Mouse (Mus musculus): ENCODE measurements around the gene Dgkh. TPM values are rescaled to one million over a fixed set of nuclear protein-coding genes. Genes with fewer than 3 reads are reported as not detected.

The Dgkh gene
- polyA plus RNA-seq, 1 experiment from 2014 or later: 4.0 TPM

DNA sequence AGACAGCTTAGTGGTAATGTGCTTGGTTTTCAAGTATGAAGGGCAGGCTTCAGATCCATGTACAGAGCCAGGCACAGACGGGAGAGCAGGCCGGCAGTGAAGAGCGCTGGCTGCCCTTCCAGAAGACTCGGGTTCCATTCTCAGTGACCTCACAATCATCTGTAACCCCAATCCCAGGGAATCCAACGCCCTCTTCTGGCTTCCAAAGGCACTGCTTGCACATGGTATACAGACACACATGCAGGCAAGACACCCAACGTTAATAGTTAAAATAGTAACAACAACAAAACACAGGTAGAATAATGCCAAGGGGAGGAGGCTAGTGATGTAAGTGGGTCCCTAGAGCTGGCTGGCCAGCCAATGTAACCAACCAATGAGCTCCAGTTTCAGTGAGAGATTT lies 29.2 kb downstream of the Dgkh start:
- ATAC-seq (ENCODE audit: low FRiP score) (no peak), DNase-seq (ENCODE audit: low spot score) (no peak)
- Histone ChIP-seq H3K36me3 (replicated peaks; ENCODE audit: control insufficient read depth, insufficient read depth) (no peaks in the 10 kb centered on the region), H3K4me2 (replicated peaks) (no peak overlapping the region), H3K9me3 (ENCODE audit: control insufficient read depth, low read length) (no peaks in the 10 kb centered on the region), H3K27ac (no peak overlapping the region), H3K27me3 (ENCODE audit: control insufficient read depth, insufficient read depth, low read length) (no peaks in the 10 kb centered on the region), H3K9ac (no peak overlapping the region), H3K4me1 (replicated peaks; ENCODE audit: control insufficient read depth, insufficient read depth, low read length) (peaks cover 9% of the 10 kb centered on the region; the same call in 1 of the 2 replicates), H3K4me3 (replicated peaks; ENCODE audit: low read length) (no peak overlapping the region)
- 86% methylated on average over 6 of the region's 6 CpGs for WGBS

DNA sequence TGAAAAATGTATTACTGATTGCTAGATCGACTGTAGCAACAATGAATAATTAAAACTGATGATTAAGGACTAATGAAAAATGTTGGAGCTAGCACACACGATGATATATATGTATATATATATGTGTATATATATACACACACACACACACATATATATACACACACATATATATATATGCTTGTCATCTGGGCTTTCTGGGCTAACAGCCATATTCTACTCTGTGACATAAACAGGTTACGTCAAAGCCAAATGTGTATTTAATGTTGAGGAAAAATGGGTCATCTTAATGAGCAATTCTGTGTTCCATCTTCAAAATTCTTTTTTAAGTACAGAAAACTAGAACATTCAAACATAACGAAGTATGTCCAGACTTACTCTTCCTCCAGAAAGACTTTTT lies 30.5 kb downstream of the Dgkh start:
- 79% methylated on average over 4 of the region's 4 CpGs for WGBS

DNA sequence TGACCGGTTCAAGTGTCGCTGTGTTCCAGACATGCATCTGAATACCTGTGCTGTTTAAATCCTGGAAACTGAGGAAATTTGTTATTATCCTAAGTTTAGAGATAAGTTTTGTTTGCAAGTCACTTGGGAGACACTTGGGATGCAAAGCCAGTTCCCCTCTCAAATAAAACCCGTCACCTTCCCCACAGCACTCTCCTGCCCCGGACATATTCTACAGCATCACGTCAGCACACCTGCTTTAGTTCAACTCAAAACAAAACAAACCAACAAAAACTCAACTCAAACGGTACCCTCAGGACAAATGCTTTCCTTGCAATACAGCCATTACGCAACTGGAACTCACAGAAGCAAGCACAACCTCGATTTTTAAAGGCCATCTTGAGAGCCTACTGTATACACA lies 31.1 kb downstream of the Dgkh start:
- H3K9ac ChIP-seq: no peak overlapping the region
- no peak for ATAC-seq (ENCODE audit: low FRiP score)
- H3K36me3 ChIP-seq (replicated peaks; ENCODE audit: control insufficient read depth, insufficient read depth): no peaks in the 10 kb centered on the region
- H3K4me1 ChIP-seq (replicated peaks; ENCODE audit: control insufficient read depth, insufficient read depth, low read length): peaks cover 9% of the 10 kb centered on the region; the same call in 1 of the 2 replicates
- no peaks in the 10 kb centered on the region for H3K9me3 ChIP-seq (ENCODE audit: control insufficient read depth, low read length)
- no peak overlapping the region for H3K4me3 ChIP-seq (replicated peaks; ENCODE audit: low read length)
- no peaks in the 10 kb centered on the region for H3K27me3 ChIP-seq (ENCODE audit: control insufficient read depth, insufficient read depth, low read length)
- WGBS: 84% methylated on average over 8 of the region's 8 CpGs
- H3K27ac ChIP-seq: no peak overlapping the region
- H3K4me2 ChIP-seq (replicated peaks): no peak overlapping the region
- no peak for DNase-seq (ENCODE audit: low spot score)

More for the DNA sequence above, 30.5 kb downstream of the Dgkh start:
- Histone ChIP-seq H3K4me2 (replicated peaks) (no peak overlapping the region), H3K27ac (no peak overlapping the region), H3K4me1 (replicated peaks; ENCODE audit: control insufficient read depth, insufficient read depth, low read length) (peaks cover 9% of the 10 kb centered on the region; the same call in 1 of the 2 replicates), H3K36me3 (replicated peaks; ENCODE audit: control insufficient read depth, insufficient read depth) (no peaks in the 10 kb centered on the region), H3K9ac (no peak overlapping the region), H3K4me3 (replicated peaks; ENCODE audit: low read length) (no peak overlapping the region), H3K9me3 (ENCODE audit: control insufficient read depth, low read length) (no peaks in the 10 kb centered on the region), H3K27me3 (ENCODE audit: control insufficient read depth, insufficient read depth, low read length) (no peaks in the 10 kb centered on the region)
- ATAC-seq (ENCODE audit: low FRiP score): no peak
- no peak for DNase-seq (ENCODE audit: low spot score)

DNA sequence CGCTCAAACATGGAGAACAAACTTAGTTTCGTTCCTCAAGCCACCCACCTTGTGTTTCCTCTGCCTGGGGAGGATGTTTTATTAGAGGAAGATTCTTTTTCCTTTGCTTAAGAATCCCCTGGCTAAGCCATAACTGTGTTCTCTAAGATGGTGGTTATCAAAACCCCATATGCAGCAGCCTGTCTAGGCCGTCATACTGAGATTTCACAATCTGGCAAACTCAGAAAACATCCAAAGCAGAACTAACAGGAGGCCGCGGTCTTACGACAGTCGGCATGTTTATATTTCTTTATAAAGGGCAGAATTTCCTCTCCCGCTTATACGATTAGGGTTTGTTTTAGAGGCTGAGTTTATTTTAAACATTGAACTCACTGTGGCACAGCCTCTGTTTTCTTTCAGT lies 31.5 kb downstream of the Dgkh start:
- Histone ChIP-seq H3K4me2 (replicated peaks) (no peak overlapping the region), H3K9me3 (ENCODE audit: control insufficient read depth, low read length) (no peaks in the 10 kb centered on the region), H3K36me3 (replicated peaks; ENCODE audit: control insufficient read depth, insufficient read depth) (no peaks in the 10 kb centered on the region), H3K4me1 (replicated peaks; ENCODE audit: control insufficient read depth, insufficient read depth, low read length) (peaks cover 9% of the 10 kb centered on the region; the same call in 1 of the 2 replicates), H3K27me3 (ENCODE audit: control insufficient read depth, insufficient read depth, low read length) (no peaks in the 10 kb centered on the region), H3K27ac (no peak overlapping the region), H3K4me3 (replicated peaks; ENCODE audit: low read length) (no peak overlapping the region), H3K9ac (no peak overlapping the region)
- DNase-seq (ENCODE audit: low spot score) (no peak), ATAC-seq (ENCODE audit: low FRiP score) (no peak)
- 92% methylated on average over 9 of the region's 9 CpGs for WGBS

GRCm38 (mm10) chr14:78699634-78700033 lies 32.9 kb downstream of the Dgkh start:
- H3K4me3 ChIP-seq (replicated peaks; ENCODE audit: low read length): no peak overlapping the region
- no peaks in the 10 kb centered on the region for H3K9me3 ChIP-seq (ENCODE audit: control insufficient read depth, low read length)
- H3K27ac ChIP-seq: no peak overlapping the region
- ATAC-seq (ENCODE audit: low FRiP score) (no peak), DNase-seq (ENCODE audit: low spot score) (no peak)
- H3K9ac ChIP-seq: no peak overlapping the region
- no peaks in the 10 kb centered on the region for H3K36me3 ChIP-seq (replicated peaks; ENCODE audit: control insufficient read depth, insufficient read depth)
- 79% methylated on average over 3 of the region's 3 CpGs for WGBS
- peaks cover 9% of the 10 kb centered on the region; the same call in 1 of the 2 replicates for H3K4me1 ChIP-seq (replicated peaks; ENCODE audit: control insufficient read depth, insufficient read depth, low read length)
- H3K27me3 ChIP-seq (ENCODE audit: control insufficient read depth, insufficient read depth, low read length): no peaks in the 10 kb centered on the region
- H3K4me2 ChIP-seq (replicated peaks): no peak overlapping the region

DNA sequence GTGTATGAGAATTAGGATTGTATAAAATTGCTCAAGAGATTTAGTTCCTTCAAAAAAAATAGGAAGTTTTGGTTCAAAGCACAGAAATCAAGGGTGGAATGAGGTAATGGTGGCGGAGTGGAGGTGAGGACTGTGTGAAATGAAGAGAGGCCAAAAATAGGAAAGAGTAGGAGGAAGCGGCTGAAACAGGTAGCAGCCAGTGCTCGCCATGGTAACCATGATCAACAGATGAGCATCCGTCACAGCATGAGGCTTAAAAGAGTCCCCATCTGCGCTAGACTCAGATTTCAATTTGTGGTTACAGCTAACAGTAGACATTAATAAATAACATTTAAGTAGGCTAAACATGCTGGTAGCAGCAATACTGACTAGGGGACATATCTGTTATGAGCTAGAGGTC lies 33.4 kb downstream of the Dgkh start:
- DNase-seq (ENCODE audit: low spot score) (no peak), ATAC-seq (ENCODE audit: low FRiP score) (no peak)
- Histone ChIP-seq H3K27me3 (ENCODE audit: control insufficient read depth, insufficient read depth, low read length) (no peaks in the 10 kb centered on the region), H3K9ac (no peak overlapping the region), H3K36me3 (replicated peaks; ENCODE audit: control insufficient read depth, insufficient read depth) (no peaks in the 10 kb centered on the region), H3K4me1 (replicated peaks; ENCODE audit: control insufficient read depth, insufficient read depth, low read length) (peaks cover 9% of the 10 kb centered on the region; the same call in 1 of the 2 replicates), H3K9me3 (ENCODE audit: control insufficient read depth, low read length) (no peaks in the 10 kb centered on the region), H3K4me2 (replicated peaks) (no peak overlapping the region), H3K27ac (no peak overlapping the region), H3K4me3 (replicated peaks; ENCODE audit: low read length) (no peak overlapping the region)
- 71% methylated on average over 5 of the region's 5 CpGs for WGBS

GRCm38 (mm10) chr14:78694121-78694520 lies 38.5 kb downstream of the Dgkh start:
- no peak overlapping the region for H3K4me3 ChIP-seq (replicated peaks; ENCODE audit: low read length)
- ATAC-seq (ENCODE audit: low FRiP score): no peak
- no peaks in the 10 kb centered on the region for H3K9me3 ChIP-seq (ENCODE audit: control insufficient read depth, low read length)
- H3K36me3 ChIP-seq (replicated peaks; ENCODE audit: control insufficient read depth, insufficient read depth): no peaks in the 10 kb centered on the region
- H3K4me1 ChIP-seq (replicated peaks; ENCODE audit: control insufficient read depth, insufficient read depth, low read length): peaks cover under 1% of the 10 kb centered on the region; the same call in 1 of the 2 replicates
- no peaks in the 10 kb centered on the region for H3K27me3 ChIP-seq (ENCODE audit: control insufficient read depth, insufficient read depth, low read length)
- no peak for DNase-seq (ENCODE audit: low spot score)
- 97% methylated on average over 8 of the region's 8 CpGs for WGBS
- no peak overlapping the region for H3K9ac ChIP-seq
- no peak overlapping the region for H3K27ac ChIP-seq
- no peak overlapping the region for H3K4me2 ChIP-seq (replicated peaks)

DNA sequence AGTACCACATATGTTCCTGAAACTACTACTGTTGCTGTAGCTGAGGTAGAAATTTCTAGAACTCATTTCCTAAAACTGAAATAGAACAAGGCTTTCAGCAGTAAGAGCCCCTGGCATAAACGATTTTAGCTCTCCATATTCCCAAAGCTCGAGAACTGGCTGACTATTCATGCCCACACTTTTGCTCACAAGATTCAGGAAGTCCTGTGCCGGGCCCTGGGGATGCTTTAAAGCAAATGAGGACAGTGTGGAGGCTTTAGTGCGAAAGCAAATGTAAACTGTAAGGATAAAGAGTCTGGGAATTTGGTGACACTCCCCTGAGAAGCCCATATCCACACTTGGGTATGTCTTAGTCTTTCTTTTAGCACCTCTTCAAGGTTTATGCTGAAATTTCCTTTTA lies 40.0 kb downstream of the Dgkh start:
- Histone ChIP-seq H3K27me3 (ENCODE audit: control insufficient read depth, insufficient read depth, low read length) (no peaks in the 10 kb centered on the region), H3K9ac (no peak overlapping the region), H3K4me3 (replicated peaks; ENCODE audit: low read length) (no peak overlapping the region), H3K4me1 (replicated peaks; ENCODE audit: control insufficient read depth, insufficient read depth, low read length) (no peaks in the 10 kb centered on the region), H3K9me3 (ENCODE audit: control insufficient read depth, low read length) (no peaks in the 10 kb centered on the region), H3K36me3 (replicated peaks; ENCODE audit: control insufficient read depth, insufficient read depth) (no peaks in the 10 kb centered on the region), H3K27ac (no peak overlapping the region), H3K4me2 (replicated peaks) (no peak overlapping the region)
- ATAC-seq (ENCODE audit: low FRiP score): no peak
- no peak for DNase-seq (ENCODE audit: low spot score)
- WGBS: 77% methylated on average over 4 of the region's 4 CpGs

DNA sequence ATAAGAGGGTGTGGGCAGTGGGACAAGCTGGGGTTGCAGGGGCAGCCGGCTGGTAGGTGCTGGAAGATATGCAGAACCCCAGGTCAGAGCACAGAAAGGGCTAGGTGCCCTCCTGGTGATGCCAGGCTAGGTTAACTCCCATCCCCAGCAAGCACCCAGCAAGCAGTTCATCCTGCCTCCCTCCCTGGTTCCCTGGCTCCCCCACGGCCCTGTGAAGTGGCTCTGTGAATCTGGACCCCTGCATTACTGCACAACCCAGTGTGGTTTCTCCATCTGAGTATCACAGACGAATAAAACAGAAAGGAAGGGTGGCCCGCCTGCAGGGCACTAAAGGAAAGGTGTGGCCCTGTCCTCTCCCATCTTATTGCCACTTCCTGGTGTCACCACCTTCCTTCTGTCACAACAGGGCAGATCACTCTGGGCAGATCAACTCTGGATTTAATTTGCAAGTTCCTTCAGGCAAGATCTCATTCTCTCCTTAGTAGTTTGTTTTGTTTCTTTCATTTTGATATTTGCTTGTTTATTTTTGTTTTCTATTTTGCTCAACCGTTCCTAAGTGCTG lies 40.6 kb downstream of the Dgkh start:
- H3K4me3 ChIP-seq (replicated peaks; ENCODE audit: low read length): no peak overlapping the region
- no peak overlapping the region for H3K27ac ChIP-seq
- 76% methylated on average over 5 of the region's 5 CpGs for WGBS
- H3K4me2 ChIP-seq (replicated peaks): no peak overlapping the region
- ATAC-seq (ENCODE audit: low FRiP score) (no peak), DNase-seq (ENCODE audit: low spot score) (no peak)
- no peak overlapping the region for H3K9ac ChIP-seq
- H3K4me1 ChIP-seq (replicated peaks; ENCODE audit: control insufficient read depth, insufficient read depth, low read length): no peaks in the 10 kb centered on the region
- H3K36me3 ChIP-seq (replicated peaks; ENCODE audit: control insufficient read depth, insufficient read depth): no peaks in the 10 kb centered on the region
- H3K27me3 ChIP-seq (ENCODE audit: control insufficient read depth, insufficient read depth, low read length): no peaks in the 10 kb centered on the region
- H3K9me3 ChIP-seq (ENCODE audit: control insufficient read depth, low read length): no peaks in the 10 kb centered on the region

- Histone ChIP-seq H3K4me2 (replicated peaks) (no peak overlapping the region), H3K4me1 (replicated peaks; ENCODE audit: control insufficient read depth, insufficient read depth, low read length) (no peaks in the 10 kb centered on the region), H3K9me3 (ENCODE audit: control insufficient read depth, low read length) (no peaks in the 10 kb centered on the region), H3K36me3 (replicated peaks; ENCODE audit: control insufficient read depth, insufficient read depth) (no peaks in the 10 kb centered on the region), H3K27ac (no peak overlapping the region), H3K27me3 (ENCODE audit: control insufficient read depth, insufficient read depth, low read length) (no peaks in the 10 kb centered on the region), H3K4me3 (replicated peaks; ENCODE audit: low read length) (no peak overlapping the region), H3K9ac (no peak overlapping the region)
- WGBS: 81% methylated on average over 1 of the region's 1 CpGs
- DNase-seq (ENCODE audit: low spot score) (no peak), ATAC-seq (ENCODE audit: low FRiP score) (no peak)
Measured at GRCm38 (mm10) chr14:78690883-78691282, 41.7 kb downstream of the Dgkh start.

Measured in hindbrain, embryonic 14.5 days (tissue).